26 mouse cellular contexts compared by ENCODE assay signal in genomic region chr6:129315698-129316097, GRCm38 (mm10). TPM values are rescaled to one million over a fixed set of nuclear protein-coding genes. Genes with fewer than 3 reads are reported as not detected.
DNase-seq lines count a peak whose midpoint lies in the region; ATAC-seq and TF ChIP-seq lines count a peak whose summit lies in the region.
"Had no signal": no experiment of that assay in that cellular context is flagged by ENCODE, and none has a peak within 500 bp of the region (broad histone marks: within the 10 kb centered on the region; RNA-seq: fewer than 3 reads in every experiment).

No protein-coding gene starts in this region.

- H3K4me3 ChIP-seq in MEL (ENCODE audit: control insufficient read depth in 1 of 2, insufficient read depth in 1 of 2, low read depth in 2 of 2, low read length in 2 of 2): peak overlapping the region in 1 of 2 experiments; percentile 32; a peak in 2 of 4 replicates
- H3K4me3 ChIP-seq: embryonic facial prominence, embryonic 10.5 days; heart, adult 2 months; heart, embryonic 15.5 days; hindbrain, embryonic 13.5 days had no signal

- no peak for TF ChIP-seq RAD21 in MEL (IDR thresholded peaks at IDR 0.05; ENCODE audit: low read depth, low read length)

- H3K4me1 ChIP-seq in MEL (ENCODE audit: control insufficient read depth in 1 of 2, insufficient read depth in 2 of 2, low read length in 2 of 2): peaks cover 5 to 10% of the 10 kb centered on the region in 2 experiments
- H3K4me1 ChIP-seq: embryonic facial prominence, embryonic 10.5 days; heart, embryonic 15.5 days; hindbrain, embryonic 13.5 days had no signal

- peak; percentile 41 for DNase-seq in CD4-positive, CD25-positive, alpha-beta regulatory T cell, adult 2 months (ENCODE audit: low read depth, low spot score)
- DNase-seq in MEL (ENCODE audit: low read depth, low spot score): peak; percentile 78
- peak; percentile 51 for DNase-seq in induced T-regulatory cell, adult 2 months (ENCODE audit: low read depth)
- no peak for DNase-seq in gastrocnemius, postnatal 10 days
- no peak for DNase-seq in neural tube, embryonic 10.5 days (ENCODE audit: extremely low spot score, low spot score)
- DNase-seq in ovary, adult 18-20 months (ENCODE audit: low spot score): no peak
- DNase-seq: adrenal gland, adult 2 months; adrenal gland, postnatal 25 days; cerebellum, adult 18-20 months; cerebellum, adult 9-11 months; cerebellum, postnatal 36 days; heart, adult 2 months; heart, postnatal 14 days had no signal

- no peaks in the 10 kb centered on the region for H3K79me2 ChIP-seq in MEL (ENCODE audit: control insufficient read depth, insufficient read depth, low read length, poor library complexity)

- ATAC-seq in inflammation-experienced regulatory T-cells, adult 6 months: no peak
- ATAC-seq: forebrain, embryonic 14.5 days; intestine, postnatal 0 days had no signal

- no peak overlapping the region for H3K27ac ChIP-seq in MEL (ENCODE audit: control insufficient read depth, low read depth, low read length)
- H3K27ac ChIP-seq: embryonic facial prominence, embryonic 10.5 days; heart, adult 2 months; heart, embryonic 15.5 days; hindbrain, embryonic 13.5 days had no signal

- peak; percentile 64 to 87; a peak in 3 of 4 replicates for TF ChIP-seq EP300 in MEL (IDR thresholded peaks at IDR 0.05; ENCODE audit: low read depth in 1 of 2, low read length in 2 of 2)

- no peaks in the 10 kb centered on the region for H3K9me3 ChIP-seq in MEL (replicated peaks; ENCODE audit: insufficient read depth, low read length)
- H3K9me3 ChIP-seq: embryonic facial prominence, embryonic 10.5 days; heart, embryonic 15.5 days; hindbrain, embryonic 13.5 days had no signal

- peaks cover 0 to 14% of the 10 kb centered on the region in 2 experiments; a peak in 2 of 4 replicates for H3K36me3 ChIP-seq in MEL (ENCODE audit: control insufficient read depth in 1 of 2, insufficient read depth in 2 of 2, low read length in 2 of 2)
- H3K36me3 ChIP-seq: embryonic facial prominence, embryonic 10.5 days; G1E; heart, embryonic 15.5 days; hindbrain, embryonic 13.5 days had no signal

- H3K9ac ChIP-seq in MEL (ENCODE audit: control insufficient read depth, low read depth, low read length, poor library complexity, severe bottlenecking): no peak overlapping the region; the same call in 1 of the 2 replicates
- H3K9ac ChIP-seq: heart, embryonic 15.5 days; hindbrain, embryonic 13.5 days had no signal

- no peaks in the 10 kb centered on the region for H3K27me3 ChIP-seq in MEL (ENCODE audit: control insufficient read depth in 1 of 2, insufficient read depth in 2 of 2, low read length in 2 of 2)
- H3K27me3 ChIP-seq: heart, embryonic 15.5 days; hindbrain, embryonic 13.5 days had no signal

- no peak for TF ChIP-seq POLR2A in MEL (IDR thresholded peaks at IDR 0.05; ENCODE audit: control insufficient read depth in 1 of 2, insufficient read depth in 1 of 2, low read depth in 1 of 2, low read length in 2 of 2, poor library complexity in 1 of 2)

- TF ChIP-seq CTCF in MEL (IDR thresholded peaks at IDR 0.05 in 2 of 3, conservative IDR thresholded peaks at IDR 0.05 in 1 of 3; ENCODE audit: control insufficient read depth in 1 of 3, insufficient read depth in 1 of 3, low read depth in 2 of 3, low read length in 3 of 3, poor library complexity in 1 of 3, severe bottlenecking in 1 of 3): no peak

TF ChIP-seq in MEL, 35 proteins besides CTCF, POLR2A, EP300 and RAD21:
- TF ChIP-seq MEF2A (IDR thresholded peaks at IDR 0.05; ENCODE audit: extremely low read depth, insufficient replicate concordance, low read depth, low read length, poor library complexity, severe bottlenecking) (peak; percentile 65; the same call in 1 of the 2 replicates), TCF12 (IDR thresholded peaks at IDR 0.05; ENCODE audit: low read depth, low read length) (0 out of 2 replicates have a peak, but pooled peaks have one; percentile 8), ETS1 (IDR thresholded peaks at IDR 0.05; ENCODE audit: low read depth, low read length) (peak; percentile 61; the same call in 1 of the 2 replicates), ZNF384 (IDR thresholded peaks at IDR 0.05; ENCODE audit: low read depth, low read length) (0 out of 2 replicates have a peak, but pooled peaks have one; percentile 10), NELFE (IDR thresholded peaks at IDR 0.05; ENCODE audit: low read depth, low read length) (no peak), TBP (IDR thresholded peaks at IDR 0.05; ENCODE audit: low read depth, low read length) (no peak), GATA1 (IDR thresholded peaks at IDR 0.05; ENCODE audit: low read depth, low read length) (peak; percentile 34; the same call in 1 of the 2 replicates), MYB (IDR thresholded peaks at IDR 0.05; ENCODE audit: low read depth, low read length) (peak; percentile 62)

RNA-seq across cellular contexts. Expression of gene 4922502D21Rik, which starts 15.9 kb away (rescaled TPM):
- total RNA-seq in MEL (2012; rRNA removed): not detected in 2 replicates
- not detected for polyA plus RNA-seq in MEL (2012; ENCODE audit: insufficient read depth in 1 of 2, insufficient read length in 2 of 2, low read depth in 1 of 2, low replicate concordance in 2 of 2, missing spikeins in 1 of 2)
- polyA plus RNA-seq in inflammation-experienced regulatory T-cells, adult 6 months (2017; shearing (Covaris generic)): not detected
- total RNA-seq in gastrocnemius, postnatal 10 days (2021): not detected
- total RNA-seq: adrenal gland, adult 2 months; adrenal gland, postnatal 25 days; G1E; gastrocnemius, adult 8-10 months; gastrocnemius, postnatal 4 days; heart, adult 2 months; heart, postnatal 14 days; hematopoietic stem cell, adult 5-6 weeks had no signal
- polyA plus RNA-seq: adrenal gland, adult 2 months; C2C12; embryonic facial prominence, embryonic 10.5 days; embryonic facial prominence, embryonic 14.5 days; forebrain, embryonic 14.5 days; G1E; heart, embryonic 11.5 days; heart, embryonic 15.5 days; hindbrain, embryonic 13.5 days; intestine, postnatal 0 days had no signal

RNA-seq across cellular contexts. Expression of gene Clec12a, which starts 26.8 kb away (rescaled TPM):
- total RNA-seq in MEL (2012; rRNA removed): not detected in 2 replicates
- not detected for polyA plus RNA-seq in MEL (2012; ENCODE audit: insufficient read depth in 1 of 2, insufficient read length in 2 of 2, low read depth in 1 of 2, low replicate concordance in 2 of 2, missing spikeins in 1 of 2)
- polyA plus RNA-seq in inflammation-experienced regulatory T-cells, adult 6 months (2017; shearing (Covaris generic)): 1 to 10 TPM in 1 of 3 experiments, not detected in 2; 2.0 TPM
- total RNA-seq in gastrocnemius, postnatal 10 days (2021): 1 to 10 TPM in 1 of 2 experiments, under 1 TPM in 1; 0.21 to 1.7 TPM
- polyA plus RNA-seq: C2C12, G1E had no signal

RNA-seq across cellular contexts. Expression of gene Cd69, which starts 40.5 kb away (rescaled TPM):
- 0.26 TPM in 1 of 2 replicates, not detected in the other for total RNA-seq in MEL (2012; rRNA removed)
- not detected for polyA plus RNA-seq in MEL (2012; ENCODE audit: insufficient read depth in 1 of 2, insufficient read length in 2 of 2, low read depth in 1 of 2, low replicate concordance in 2 of 2, missing spikeins in 1 of 2)
- polyA plus RNA-seq in inflammation-experienced regulatory T-cells, adult 6 months (2017; shearing (Covaris generic)): 100 to 1,000 TPM; 152 to 264 (median 175) TPM
- total RNA-seq in gastrocnemius, postnatal 10 days (2021): under 1 TPM; 0.16 to 0.23 TPM
- total RNA-seq: G1E; gastrocnemius, adult 8-10 months had no signal
- polyA plus RNA-seq: adrenal gland, adult 2 months; C2C12; embryonic facial prominence, embryonic 10.5 days; forebrain, embryonic 14.5 days; G1E; heart, embryonic 11.5 days; hindbrain, embryonic 13.5 days had no signal

Comparison
In these comparisons a context has a peak if more than half of its experiments do, and no peak if none do; other contexts are left out.
1. DNase-seq: peak in CD4-positive, CD25-positive, alpha-beta regulatory T cell, adult 2 months (single experiment), MEL (single experiment) and induced T-regulatory cell, adult 2 months (single experiment); none in gastrocnemius, postnatal 10 days (single experiment), neural tube, embryonic 10.5 days (single experiment) and ovary, adult 18-20 months (single experiment).